Mouse (Mus musculus) neural tube, embryonic 12.5 days (tissue): ENCODE measurements around the gene Pld1. TPM values are rescaled to one million over a fixed set of nuclear protein-coding genes. Genes with fewer than 3 reads are reported as not detected.

Experiments
- ATAC-seq: fragments of 200-750 bp; cut with Nextera tagmentation; 2 replicates; pipeline ENCODE4 v1.8.0; 2017; ENCODE audit warnings: low read depth, mild to moderate bottlenecking, moderate TSS enrichment, moderate library complexity; ENCODE audit not compliant: low FRiP score
- H3K27ac ChIP-seq: fragments of 300-500 bp; sonication (generic); 2 replicates; pipeline ENCODE4 v1.5.1; 2016
- H3K27me3 ChIP-seq: fragments of 300-500 bp; sonication (generic); replicated peaks from 2 replicates; pipeline ENCODE4 v1.6.1; 2016; ENCODE audit warnings: mild to moderate bottlenecking
- H3K36me3 ChIP-seq: fragments of 300-500 bp; sonication (generic); 2 replicates; pipeline ENCODE4 v1.6.1; 2016; ENCODE audit warnings: mild to moderate bottlenecking
- H3K4me1 ChIP-seq: fragments of 300-500 bp; sonication (generic); 2 replicates; pipeline ENCODE4 v1.6.1; 2016
- H3K4me2 ChIP-seq: fragments of 300-500 bp; sonication (generic); replicated peaks from 2 replicates; pipeline ENCODE4 v1.6.1; 2016; ENCODE audit warnings: mild to moderate bottlenecking
- H3K4me3 ChIP-seq: fragments of 300-500 bp; sonication (generic); 2 replicates; pipeline ENCODE4 v1.5.1; 2016
- H3K9ac ChIP-seq: fragments of 300-500 bp; sonication (generic); 2 replicates; pipeline ENCODE4 v1.6.1; 2016; ENCODE audit warnings: mild to moderate bottlenecking
- H3K9me3 ChIP-seq: fragments of 300-500 bp; sonication (generic); 2 replicates; pipeline ENCODE4 v1.6.1; 2016; ENCODE audit warnings: mild to moderate bottlenecking
- WGBS: fragments of 180-500 bp; shearing (Covaris S2); methylation state at CpG from one replicate; pipeline ENCODE4 v1.1.7; 2016; 5-methylcytosine and 5-hydroxymethylcytosine counted together
- polyA plus RNA-seq: library from polyadenylated mRNA; unstranded; fragments of >200 nt; fragmentation: Nextera tagmentation; extraction: Ambion mirVana; gene quantifications from 2 replicates; pipeline ENCODE4 v1.2.1, GENCODE M21; 2016

Gene Pld1
- polyA plus RNA-seq, 1 experiment from 2014 or later, result 4.2 TPM

DNA sequence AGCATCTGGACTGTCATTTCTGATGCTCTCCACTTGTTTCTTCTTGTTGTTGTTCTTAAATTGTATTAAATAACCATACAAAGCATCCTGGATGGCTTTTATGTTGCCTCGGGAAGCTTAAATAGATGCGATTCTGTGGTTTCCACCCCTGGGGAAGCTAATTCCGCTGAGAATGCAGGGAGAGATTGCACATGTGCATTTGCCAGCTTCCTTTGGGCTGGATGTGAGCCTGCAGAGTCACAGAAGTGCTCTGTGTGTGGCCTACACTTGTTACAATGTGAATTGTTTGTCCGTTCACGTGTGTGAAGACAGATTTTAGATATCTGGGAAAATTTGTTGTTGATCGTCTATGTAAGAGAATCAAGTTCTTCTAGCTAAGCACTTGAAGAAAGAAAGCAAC, 74.9 kb downstream of the Pld1 start:
- H3K9ac ChIP-seq, result no peak overlapping the region
- no peak overlapping the region for H3K4me2 ChIP-seq
- no peak overlapping the region for H3K27ac ChIP-seq
- H3K4me1 ChIP-seq, result no peaks in the 10 kb centered on the region
- H3K9me3 ChIP-seq, result no peaks in the 10 kb centered on the region
- ATAC-seq, result no peak
- no peaks in the 10 kb centered on the region for H3K27me3 ChIP-seq
- 77% methylated on average over 6 of the region's 6 CpGs for WGBS
- H3K4me3 ChIP-seq, result no peak overlapping the region
- H3K36me3 ChIP-seq, result no peaks in the 10 kb centered on the region

DNA sequence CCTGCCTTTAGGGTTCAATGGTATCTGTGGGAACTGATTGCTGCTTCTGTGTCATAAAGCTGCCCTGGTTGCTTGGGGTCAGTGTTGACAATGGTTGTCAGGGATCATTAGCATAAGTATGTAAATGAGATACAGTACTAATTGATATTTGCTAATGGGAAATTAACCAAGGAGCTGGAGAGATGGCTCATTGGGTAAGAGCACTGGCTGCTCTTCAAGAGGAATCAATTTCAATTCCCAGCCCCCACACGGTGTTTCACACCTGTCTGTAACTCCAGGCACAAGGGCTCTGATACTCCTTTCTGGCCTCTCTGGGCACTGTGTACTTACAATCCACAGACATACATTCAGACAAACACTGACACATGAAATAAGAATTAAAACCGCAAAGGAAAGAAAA, 78.5 kb downstream of the Pld1 start:
- no peaks in the 10 kb centered on the region for H3K36me3 ChIP-seq
- no peaks in the 10 kb centered on the region for H3K4me1 ChIP-seq
- H3K9ac ChIP-seq, result no peak overlapping the region
- WGBS, result 96% methylated on average over 2 of the region's 2 CpGs
- no peaks in the 10 kb centered on the region for H3K27me3 ChIP-seq
- no peak overlapping the region for H3K27ac ChIP-seq
- H3K4me3 ChIP-seq, result no peak overlapping the region
- H3K9me3 ChIP-seq, result no peaks in the 10 kb centered on the region
- H3K4me2 ChIP-seq, result no peak overlapping the region
- ATAC-seq, result no peak

DNA sequence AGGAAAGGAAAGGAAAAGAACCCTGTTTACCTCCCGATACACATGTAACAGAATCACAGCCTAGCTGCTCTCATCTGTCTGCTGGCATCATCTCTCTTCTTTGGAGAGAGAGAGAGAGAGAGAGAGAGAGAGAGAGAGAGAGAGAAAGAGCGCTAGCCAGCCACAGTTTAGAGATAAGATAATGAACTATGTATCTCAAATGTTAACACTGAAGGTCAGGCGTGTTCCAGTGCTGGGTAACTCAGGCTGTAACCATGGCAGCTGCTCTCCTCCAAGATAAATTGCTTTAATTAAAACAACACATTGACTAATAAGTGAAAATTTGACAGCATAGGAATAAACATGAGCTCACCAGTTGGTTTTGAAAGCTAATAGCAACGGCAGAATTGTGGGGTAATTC, 81.2 kb downstream of the Pld1 start:
- Histone ChIP-seq H3K9ac (no peak overlapping the region), H3K9me3 (no peaks in the 10 kb centered on the region), H3K4me3 (no peak overlapping the region), H3K27me3 (no peaks in the 10 kb centered on the region), H3K4me1 (no peaks in the 10 kb centered on the region), H3K27ac (no peak overlapping the region), H3K36me3 (no peaks in the 10 kb centered on the region), H3K4me2 (no peak overlapping the region)
- ATAC-seq, result no peak
- 84% methylated on average over 4 of the region's 4 CpGs for WGBS

DNA sequence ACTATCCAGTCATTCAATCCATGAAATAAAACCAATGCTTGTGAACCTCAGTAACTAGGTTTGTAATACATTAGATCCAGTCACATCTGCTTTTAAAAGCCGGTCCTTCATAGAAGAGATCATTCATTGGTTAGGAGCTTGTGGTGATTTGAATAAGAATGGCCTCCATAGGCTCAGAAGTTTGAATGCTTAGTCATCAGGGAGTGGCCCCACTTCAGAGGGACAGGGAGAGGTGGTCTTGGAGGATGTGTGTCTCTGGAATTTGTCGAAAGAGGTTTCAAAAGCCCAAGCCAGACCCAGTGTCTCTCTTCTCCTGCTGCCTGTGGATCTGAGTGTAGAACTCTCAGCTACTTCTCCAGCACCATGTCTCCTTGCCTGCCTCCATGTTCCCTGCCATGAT, 81.9 kb downstream of the Pld1 start:
- 91% methylated on average over 2 of the region's 2 CpGs for WGBS
- H3K9me3 ChIP-seq, result no peaks in the 10 kb centered on the region
- ATAC-seq, result no peak

DNA sequence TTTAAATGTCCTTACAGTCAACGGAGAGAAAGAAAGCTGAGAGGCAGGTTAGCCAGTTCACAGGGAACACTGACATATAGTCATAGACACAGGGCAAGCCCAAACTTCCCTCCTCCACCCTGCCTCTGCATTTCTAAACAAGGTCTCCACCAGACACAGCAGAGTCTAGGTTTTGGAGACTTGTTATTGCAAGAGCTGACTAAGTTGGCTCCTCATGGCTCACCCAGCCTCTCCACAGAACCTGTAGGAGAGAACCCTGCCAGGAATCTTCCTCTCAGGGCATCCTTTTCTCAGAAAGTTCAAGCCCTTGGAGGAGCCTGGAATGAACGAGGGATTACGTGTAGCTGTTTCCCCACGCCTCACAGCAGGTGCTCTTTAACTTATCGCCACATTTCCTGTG, 83.7 kb downstream of the Pld1 start:
- H3K9me3 ChIP-seq, result no peaks in the 10 kb centered on the region
- H3K4me2 ChIP-seq, result no peak overlapping the region
- ATAC-seq, result no peak
- H3K27me3 ChIP-seq, result no peaks in the 10 kb centered on the region
- H3K4me1 ChIP-seq, result no peaks in the 10 kb centered on the region
- WGBS, result 83% methylated on average over 5 of the region's 5 CpGs
- H3K4me3 ChIP-seq, result no peak overlapping the region
- no peaks in the 10 kb centered on the region for H3K36me3 ChIP-seq
- no peak overlapping the region for H3K27ac ChIP-seq
- no peak overlapping the region for H3K9ac ChIP-seq

More for the DNA sequence above, 81.9 kb downstream of the Pld1 start:
- Histone ChIP-seq H3K4me3 (no peak overlapping the region), H3K4me1 (no peaks in the 10 kb centered on the region), H3K27me3 (no peaks in the 10 kb centered on the region), H3K27ac (no peak overlapping the region), H3K9ac (no peak overlapping the region), H3K36me3 (no peaks in the 10 kb centered on the region), H3K4me2 (no peak overlapping the region)

DNA sequence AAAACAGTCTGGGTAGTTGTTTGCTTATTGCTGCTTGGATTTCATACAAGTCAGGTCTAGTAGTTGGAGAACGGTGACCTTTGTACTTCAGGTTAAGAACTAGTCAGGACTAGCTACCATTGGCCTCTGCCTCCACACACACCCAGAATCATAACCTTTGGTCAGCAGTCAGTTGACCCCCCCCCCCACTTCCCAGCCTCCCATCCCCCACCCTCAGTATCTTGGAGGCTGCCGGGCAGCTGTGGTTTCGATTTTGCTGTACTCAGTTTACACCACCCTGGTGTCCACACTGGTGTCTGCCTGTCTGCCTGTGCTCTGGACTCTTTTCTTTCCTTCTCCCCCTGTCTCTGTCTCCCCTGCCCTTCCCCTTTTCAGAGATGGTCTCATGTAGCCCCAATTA, 88.4 kb downstream of the Pld1 start:
- no peak overlapping the region for H3K4me3 ChIP-seq
- no peak overlapping the region for H3K4me2 ChIP-seq
- 75% methylated on average over 3 of the region's 3 CpGs for WGBS
- no peak for ATAC-seq
- H3K9me3 ChIP-seq, result no peaks in the 10 kb centered on the region
- H3K27me3 ChIP-seq, result no peaks in the 10 kb centered on the region
- H3K36me3 ChIP-seq, result no peaks in the 10 kb centered on the region
- H3K9ac ChIP-seq, result no peak overlapping the region
- H3K4me1 ChIP-seq, result no peaks in the 10 kb centered on the region
- no peak overlapping the region for H3K27ac ChIP-seq

DNA sequence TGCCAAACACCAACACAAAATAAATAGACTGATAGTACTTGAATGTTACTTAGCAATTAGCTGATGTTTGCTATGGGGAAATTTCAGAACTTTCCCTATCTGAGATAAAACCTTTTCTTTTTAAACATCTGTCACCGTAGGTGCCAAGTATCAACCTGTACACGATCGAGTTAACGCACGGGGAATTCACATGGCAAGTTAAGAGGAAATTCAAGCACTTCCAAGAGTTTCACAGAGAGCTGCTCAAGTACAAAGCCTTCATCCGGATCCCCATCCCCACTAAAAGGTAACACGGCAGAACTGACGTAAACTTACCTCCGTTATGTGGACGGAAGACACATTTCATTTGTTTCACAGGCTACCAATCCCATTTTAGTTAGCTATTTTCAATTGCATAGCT, 90.0 kb downstream of the Pld1 start:
- Histone ChIP-seq H3K36me3 (no peaks in the 10 kb centered on the region), H3K27me3 (no peaks in the 10 kb centered on the region), H3K4me2 (no peak overlapping the region), H3K27ac (no peak overlapping the region), H3K9me3 (no peaks in the 10 kb centered on the region), H3K4me3 (no peak overlapping the region), H3K4me1 (no peaks in the 10 kb centered on the region), H3K9ac (no peak overlapping the region)
- ATAC-seq, result no peak
- WGBS, result 95% methylated on average over 10 of the region's 10 CpGs

DNA sequence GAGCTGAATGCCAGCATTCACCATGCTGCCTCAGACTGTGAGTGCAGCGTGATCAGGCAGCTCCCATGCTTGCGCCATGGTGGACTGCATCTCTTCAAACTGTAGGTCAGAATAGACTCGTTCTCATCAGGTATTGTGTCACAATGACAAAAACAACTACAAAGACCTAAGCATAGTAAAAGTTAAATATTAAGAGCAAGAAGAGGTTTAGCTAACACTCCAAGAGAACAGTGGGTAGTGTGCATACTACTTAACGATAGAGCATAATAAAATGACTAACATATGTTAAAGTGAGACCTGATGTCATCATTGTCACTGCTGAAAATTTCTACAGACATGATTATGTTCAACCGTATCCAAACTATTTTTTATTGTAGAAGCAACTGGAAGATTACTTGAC, 92.4 kb downstream of the Pld1 start:
- Histone ChIP-seq H3K4me3 (no peak overlapping the region), H3K27me3 (no peaks in the 10 kb centered on the region), H3K9ac (no peak overlapping the region), H3K4me2 (no peak overlapping the region), H3K27ac (no peak overlapping the region), H3K4me1 (no peaks in the 10 kb centered on the region), H3K9me3 (no peaks in the 10 kb centered on the region), H3K36me3 (no peaks in the 10 kb centered on the region)
- 90% methylated on average over 5 of the region's 5 CpGs for WGBS
- ATAC-seq, result no peak

DNA sequence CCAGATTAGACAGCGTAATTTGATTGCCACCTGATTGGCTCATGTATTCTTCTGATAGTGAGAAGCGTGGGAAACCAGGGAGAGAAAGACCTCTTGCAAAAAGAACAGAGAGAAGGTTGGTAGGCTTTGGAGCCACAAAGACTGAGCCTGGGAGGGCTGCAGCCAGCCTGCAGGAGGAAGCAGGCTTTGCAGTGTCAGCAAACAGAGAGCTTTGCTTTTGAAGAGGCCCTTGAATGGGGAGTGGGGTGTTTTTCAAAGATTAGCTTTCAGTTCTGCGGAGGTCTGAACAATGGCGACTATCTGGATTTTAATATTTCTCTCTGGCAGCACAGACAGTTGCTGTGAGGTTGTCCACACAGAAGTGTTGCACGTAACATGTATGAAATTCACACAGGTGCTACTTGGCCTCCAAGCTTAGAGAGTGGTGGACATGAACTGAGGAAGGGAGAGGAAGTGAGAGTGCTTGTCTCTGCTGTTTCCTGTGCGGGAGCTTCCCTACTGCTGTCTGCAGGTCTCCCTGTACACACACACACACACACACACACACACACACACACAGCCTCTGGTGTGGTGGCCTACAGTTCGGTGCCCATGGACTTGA, 93.2 kb downstream of the Pld1 start:
- no peak overlapping the region for H3K4me3 ChIP-seq
- no peaks in the 10 kb centered on the region for H3K36me3 ChIP-seq
- H3K9ac ChIP-seq, result no peak overlapping the region
- WGBS, result 79% methylated on average over 7 of the region's 7 CpGs
- no peak overlapping the region for H3K27ac ChIP-seq
- no peaks in the 10 kb centered on the region for H3K27me3 ChIP-seq
- H3K4me1 ChIP-seq, result no peaks in the 10 kb centered on the region
- H3K4me2 ChIP-seq, result no peak overlapping the region
- no peak for ATAC-seq
- no peaks in the 10 kb centered on the region for H3K9me3 ChIP-seq

DNA sequence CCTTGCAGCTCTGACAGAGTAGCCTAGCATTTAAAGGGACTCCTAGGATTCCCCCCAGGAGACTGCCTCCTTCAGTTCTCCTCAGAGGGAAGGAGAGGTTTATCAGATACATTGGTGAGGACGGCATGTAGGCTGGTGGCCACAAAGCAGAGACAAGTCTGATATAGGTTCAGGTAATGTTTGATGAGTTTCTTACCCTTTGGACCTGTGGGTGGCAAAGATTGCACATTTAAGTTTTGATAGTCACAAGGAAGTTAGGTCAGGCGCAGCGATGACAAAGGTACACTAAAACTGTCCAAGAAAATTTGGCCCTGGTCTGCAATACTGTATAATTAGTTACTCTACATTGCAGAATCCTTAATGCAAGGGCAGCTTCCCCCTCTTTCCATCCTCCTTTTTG, 95.4 kb downstream of the Pld1 start:
- 90% methylated on average over 3 of the region's 3 CpGs for WGBS
- Histone ChIP-seq H3K4me2 (no peak overlapping the region), H3K27ac (no peak overlapping the region), H3K4me1 (no peaks in the 10 kb centered on the region), H3K4me3 (no peak overlapping the region), H3K9me3 (no peaks in the 10 kb centered on the region), H3K9ac (no peak overlapping the region), H3K27me3 (no peaks in the 10 kb centered on the region), H3K36me3 (no peaks in the 10 kb centered on the region)
- ATAC-seq, result no peak

DNA sequence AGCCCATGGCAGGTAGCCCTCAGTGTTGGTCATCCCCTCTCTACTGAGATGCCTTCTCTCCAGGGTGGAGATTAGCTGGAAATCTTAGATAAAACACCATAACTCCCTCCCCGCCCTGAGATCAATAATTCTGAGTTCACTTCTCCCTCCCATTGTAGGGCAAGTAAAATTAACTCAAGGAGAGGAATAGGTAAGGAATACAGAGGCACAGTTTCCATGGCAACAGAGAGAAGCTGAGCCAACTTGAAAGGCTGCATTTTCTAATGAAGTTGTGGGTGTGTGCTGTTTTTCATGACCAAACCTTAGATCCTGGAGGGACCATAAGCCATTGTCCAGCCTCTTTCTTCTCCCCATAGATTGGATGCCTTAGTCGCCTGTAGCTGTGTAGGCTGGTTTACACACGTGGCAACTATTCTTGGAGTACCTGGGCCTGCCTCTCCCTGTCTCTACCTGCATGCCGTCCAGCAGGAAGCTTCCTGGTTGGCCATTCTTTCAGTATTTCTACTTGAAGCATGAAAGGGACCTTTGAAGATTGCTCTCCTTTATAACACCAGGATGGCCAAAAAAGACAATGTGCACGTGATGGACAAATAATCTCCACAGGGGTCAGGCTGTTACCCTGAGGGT, 96.3 kb downstream of the Pld1 start:
- ATAC-seq, result no peak
- no peak overlapping the region for H3K4me3 ChIP-seq
- no peaks in the 10 kb centered on the region for H3K4me1 ChIP-seq
- H3K27ac ChIP-seq, result no peak overlapping the region
- no peaks in the 10 kb centered on the region for H3K27me3 ChIP-seq
- H3K9ac ChIP-seq, result no peak overlapping the region
- H3K36me3 ChIP-seq, result no peaks in the 10 kb centered on the region
- no peak overlapping the region for H3K4me2 ChIP-seq
- 74% methylated on average over 5 of the region's 5 CpGs for WGBS
- no peaks in the 10 kb centered on the region for H3K9me3 ChIP-seq

DNA sequence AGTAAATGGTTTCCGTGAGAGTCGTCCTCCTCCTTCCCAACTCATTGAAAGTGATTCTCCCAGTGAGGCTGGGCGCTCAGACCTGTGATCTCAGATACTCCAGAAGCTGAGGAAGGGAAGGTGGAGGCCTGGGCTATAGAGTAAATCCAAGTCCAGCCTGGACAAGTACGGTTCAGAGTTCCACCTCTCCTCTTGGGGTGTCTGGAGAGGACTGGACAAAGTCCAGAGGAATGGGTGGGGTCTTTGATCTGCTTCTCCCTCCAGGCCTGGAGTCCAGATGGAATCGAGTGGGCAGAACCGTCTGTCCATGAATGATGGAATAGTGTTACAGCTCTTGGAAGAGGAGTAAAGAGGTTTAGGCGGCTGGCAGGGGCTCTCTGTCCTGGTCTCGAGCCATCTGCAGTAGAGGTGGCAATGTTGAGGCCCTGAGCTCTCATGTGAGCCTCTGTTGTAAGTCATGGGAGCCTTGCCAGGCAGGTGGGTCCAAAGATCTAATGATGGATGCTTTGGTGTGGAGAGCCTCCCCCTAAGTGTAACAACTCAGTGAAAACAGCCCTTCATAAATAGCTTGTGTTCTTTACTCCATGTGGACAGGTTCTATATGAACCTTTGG, 98.9 kb downstream of the Pld1 start:
- Histone ChIP-seq H3K36me3 (no peaks in the 10 kb centered on the region), H3K4me1 (no peaks in the 10 kb centered on the region), H3K27ac (no peak overlapping the region), H3K9me3 (no peaks in the 10 kb centered on the region), H3K9ac (no peak overlapping the region), H3K4me2 (no peak overlapping the region), H3K4me3 (no peak overlapping the region), H3K27me3 (no peaks in the 10 kb centered on the region)
- ATAC-seq, result no peak
- 68% methylated on average over 8 of the region's 8 CpGs for WGBS

DNA sequence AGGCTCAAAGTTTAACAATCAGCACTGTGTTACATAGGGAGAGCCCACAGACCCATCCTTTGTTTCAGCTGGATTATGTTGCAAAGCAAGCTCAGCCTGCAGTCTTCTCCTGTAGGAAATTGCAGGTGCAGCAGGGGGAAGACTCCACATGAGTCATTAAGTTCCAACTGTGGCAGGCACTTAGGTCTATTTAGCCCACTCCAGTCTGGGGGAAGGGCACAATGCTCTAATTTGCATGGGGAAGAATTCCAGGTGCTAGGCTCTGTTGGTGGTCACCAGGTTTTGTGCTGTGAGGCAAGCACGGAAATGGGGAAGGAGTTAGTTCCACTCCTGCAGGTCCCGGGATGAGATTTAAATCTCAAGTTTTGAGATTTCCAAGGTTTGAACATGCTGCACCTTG, 99.6 kb downstream of the Pld1 start:
- Histone ChIP-seq H3K9ac (no peak overlapping the region), H3K4me3 (no peak overlapping the region), H3K4me2 (no peak overlapping the region), H3K4me1 (no peaks in the 10 kb centered on the region), H3K36me3 (no peaks in the 10 kb centered on the region), H3K27ac (no peak overlapping the region), H3K9me3 (no peaks in the 10 kb centered on the region), H3K27me3 (no peaks in the 10 kb centered on the region)
- WGBS, result 22% methylated on average over 2 of the region's 2 CpGs
- ATAC-seq, result no peak
